In the genomic region with DNA sequence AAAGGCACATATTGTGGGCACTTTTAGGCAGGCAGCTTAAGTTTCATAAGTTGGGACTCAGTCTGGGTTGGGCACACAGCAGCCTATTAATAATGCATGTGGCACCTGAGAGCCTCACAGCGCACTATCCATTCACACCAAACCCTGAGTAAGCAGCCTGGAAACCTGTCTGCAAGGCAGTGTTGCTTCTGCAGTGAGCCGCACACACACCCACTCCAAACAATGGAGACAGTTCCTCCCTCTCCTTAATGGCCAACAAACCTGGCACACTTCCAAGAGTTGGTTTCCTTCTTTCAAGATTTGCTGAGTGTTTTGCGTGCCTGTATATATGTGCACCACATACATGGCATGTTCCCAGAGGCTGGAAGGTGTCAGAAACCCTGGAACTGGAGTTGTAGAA, we compare ENCODE assay signal across 15 mouse cellular contexts. TPM values are rescaled to one million over a fixed set of nuclear protein-coding genes. Genes with fewer than 3 reads are reported as not detected.
DNase-seq lines count a peak whose midpoint lies in the region; ATAC-seq and TF ChIP-seq lines count a peak whose summit lies in the region.
"Had no signal": no experiment of that assay in that cellular context is flagged by ENCODE, and none has a peak within 500 bp of the region (broad histone marks: within the 10 kb centered on the region; RNA-seq: fewer than 3 reads in every experiment).

No protein-coding gene starts in this region.

- 56% methylated on average over 3 of the region's 3 CpGs for WGBS in hindbrain, postnatal 0 days
- WGBS in hindbrain, embryonic 10.5 days: 93% methylated on average over 3 of the region's 3 CpGs
- 71% methylated on average over 3 of the region's 3 CpGs for WGBS in midbrain, embryonic 13.5 days
- WGBS in midbrain, embryonic 10.5 days: 87% methylated on average over 3 of the region's 3 CpGs
- WGBS in stomach, embryonic 15.5 days: 53% methylated on average over 3 of the region's 3 CpGs

- no peak for TF ChIP-seq CTCF in hindbrain, postnatal 0 days (IDR thresholded peaks at IDR 0.05; ENCODE audit: low read depth)
- TF ChIP-seq CTCF in brain, embryonic 14.5 days (IDR thresholded peaks at IDR 0.05; ENCODE audit: borderline replicate concordance, extremely low read depth, insufficient read depth, insufficient read length): no peak

- H3K9me3 ChIP-seq in hindbrain, postnatal 0 days (ENCODE audit: low read length): no peaks in the 10 kb centered on the region
- H3K9me3 ChIP-seq in hindbrain, embryonic 10.5 days: no peaks in the 10 kb centered on the region
- no peaks in the 10 kb centered on the region for H3K9me3 ChIP-seq in midbrain, embryonic 13.5 days
- no peaks in the 10 kb centered on the region; the same call in 1 of the 2 replicates for H3K9me3 ChIP-seq in midbrain, embryonic 10.5 days (replicated peaks)
- no peaks in the 10 kb centered on the region for H3K9me3 ChIP-seq in stomach, embryonic 15.5 days
- H3K9me3 ChIP-seq: heart, embryonic 13.5 days; midbrain, embryonic 12.5 days had no signal

- no peak overlapping the region for H3K27ac ChIP-seq in hindbrain, postnatal 0 days
- no peak overlapping the region for H3K27ac ChIP-seq in hindbrain, embryonic 10.5 days
- H3K27ac ChIP-seq in midbrain, embryonic 13.5 days: no peak overlapping the region
- no peak overlapping the region for H3K27ac ChIP-seq in midbrain, embryonic 10.5 days (replicated peaks)
- H3K27ac ChIP-seq in stomach, embryonic 15.5 days: no peak overlapping the region
- H3K27ac ChIP-seq: heart, embryonic 13.5 days; midbrain, embryonic 12.5 days had no signal

- H3K4me2 ChIP-seq in hindbrain, postnatal 0 days (ENCODE audit: low read depth, low read length): no peak overlapping the region
- no peak overlapping the region for H3K4me2 ChIP-seq in midbrain, embryonic 13.5 days (replicated peaks)
- no peak overlapping the region for H3K4me2 ChIP-seq in stomach, embryonic 15.5 days
- H3K4me2 ChIP-seq: heart, embryonic 13.5 days; midbrain, embryonic 12.5 days had no signal

- H3K4me1 ChIP-seq in hindbrain, postnatal 0 days (ENCODE audit: insufficient read depth, low read length): no peaks in the 10 kb centered on the region
- no peaks in the 10 kb centered on the region for H3K4me1 ChIP-seq in hindbrain, embryonic 10.5 days (replicated peaks)
- H3K4me1 ChIP-seq in midbrain, embryonic 13.5 days (replicated peaks): no peaks in the 10 kb centered on the region
- no peaks in the 10 kb centered on the region for H3K4me1 ChIP-seq in midbrain, embryonic 10.5 days
- H3K4me1 ChIP-seq in stomach, embryonic 15.5 days: no peaks in the 10 kb centered on the region
- H3K4me1 ChIP-seq: heart, embryonic 13.5 days; midbrain, embryonic 12.5 days had no signal

- H3K4me3 ChIP-seq in hindbrain, postnatal 0 days (ENCODE audit: low read length): no peak overlapping the region
- H3K4me3 ChIP-seq in hindbrain, embryonic 10.5 days: no peak overlapping the region
- no peak overlapping the region for H3K4me3 ChIP-seq in midbrain, embryonic 13.5 days (replicated peaks)
- H3K4me3 ChIP-seq in midbrain, embryonic 10.5 days: no peak overlapping the region
- H3K4me3 ChIP-seq in stomach, embryonic 15.5 days (replicated peaks): no peak overlapping the region
- H3K4me3 ChIP-seq: heart, embryonic 13.5 days; midbrain, embryonic 12.5 days had no signal

- H3K36me3 ChIP-seq in hindbrain, postnatal 0 days (ENCODE audit: insufficient read depth, low read length): no peaks in the 10 kb centered on the region; the same call in 1 of the 2 replicates
- peaks cover 22% of the 10 kb centered on the region for H3K36me3 ChIP-seq in hindbrain, embryonic 10.5 days
- H3K36me3 ChIP-seq in midbrain, embryonic 13.5 days: peaks cover 14% of the 10 kb centered on the region
- H3K36me3 ChIP-seq in midbrain, embryonic 10.5 days: peaks cover 15% of the 10 kb centered on the region
- H3K36me3 ChIP-seq in stomach, embryonic 15.5 days: no peaks in the 10 kb centered on the region

- peak; percentile 10 for DNase-seq in hindbrain, postnatal 0 days (ENCODE audit: low spot score)
- DNase-seq in hindbrain, embryonic 10.5 days (ENCODE audit: low spot score): no peak
- DNase-seq in midbrain, embryonic 10.5 days (ENCODE audit: low spot score): no peak
- peak; percentile 41 for DNase-seq in brain, embryonic 14.5 days (ENCODE audit: low read depth)
- DNase-seq in thymus, postnatal 36 days: no peak
- DNase-seq in adrenal gland, adult 8-10 months: no peak
- DNase-seq: adrenal gland, postnatal 36 days; cerebellum, adult 11-12 months; embryo, embryonic 11 days; layer of hippocampus, adult 9-11 months had no signal

- no peak overlapping the region for H3K9ac ChIP-seq in hindbrain, postnatal 0 days (replicated peaks; ENCODE audit: low read length)
- H3K9ac ChIP-seq in midbrain, embryonic 13.5 days (replicated peaks): no peak overlapping the region
- H3K9ac ChIP-seq in stomach, embryonic 15.5 days: no peak overlapping the region
- H3K9ac ChIP-seq: heart, embryonic 13.5 days; midbrain, embryonic 12.5 days had no signal

- no peak for TF ChIP-seq POLR2A in brain, embryonic 14.5 days (IDR thresholded peaks at IDR 0.05; ENCODE audit: borderline replicate concordance, extremely low read depth, insufficient read depth, insufficient read length, poor library complexity, severe bottlenecking)

- no peak for ATAC-seq in hindbrain, postnatal 0 days
- ATAC-seq in midbrain, embryonic 13.5 days: peak; percentile 53; the same call in 1 of the 2 replicates
- 0 out of 2 replicates have a peak, but pooled peaks have one; percentile 45 for ATAC-seq in stomach, embryonic 15.5 days (ENCODE audit: insufficient read depth, low FRiP score, low read depth)
- ATAC-seq: inflammation-experienced regulatory T-cells, adult 6 months had no signal

- no peaks in the 10 kb centered on the region for H3K27me3 ChIP-seq in hindbrain, postnatal 0 days (ENCODE audit: insufficient read depth, low read length)
- H3K27me3 ChIP-seq in hindbrain, embryonic 10.5 days (ENCODE audit: insufficient read depth, poor library complexity, severe bottlenecking): no peaks in the 10 kb centered on the region
- H3K27me3 ChIP-seq in midbrain, embryonic 13.5 days: no peaks in the 10 kb centered on the region
- H3K27me3 ChIP-seq in midbrain, embryonic 10.5 days (ENCODE audit: low read depth, poor library complexity, severe bottlenecking): no peaks in the 10 kb centered on the region
- H3K27me3 ChIP-seq in stomach, embryonic 15.5 days (replicated peaks): no peaks in the 10 kb centered on the region
- H3K27me3 ChIP-seq: heart, embryonic 13.5 days; midbrain, embryonic 12.5 days had no signal

RNA-seq across cellular contexts. Expression of a gene that starts 3.1 kb away (rescaled TPM):
- 84.8 and 96.6 TPM in 2 replicates for total RNA-seq in hindbrain, postnatal 0 days (2014; rRNA removed)
- 79.8 and 92.3 TPM in 2 replicates for polyA plus RNA-seq in hindbrain, postnatal 0 days (2015; fragmentation: Nextera tagmentation; extraction: Ambion mirVana)
- 104 and 131 TPM in 2 replicates for polyA plus RNA-seq in hindbrain, embryonic 10.5 days (2016; fragmentation: Nextera tagmentation; extraction: Ambion mirVana)
- polyA plus RNA-seq in midbrain, embryonic 13.5 days (2015; fragmentation: Nextera tagmentation; extraction: Ambion mirVana): 122 and 125 TPM in 2 replicates
- polyA plus RNA-seq in midbrain, embryonic 10.5 days (2016; fragmentation: Nextera tagmentation; extraction: Ambion mirVana): 102 and 129 TPM in 2 replicates
- 96.9 and 98.3 TPM in 2 replicates for polyA plus RNA-seq in brain, embryonic 14.5 days (2012; rRNA removed)
- polyA plus RNA-seq in stomach, embryonic 15.5 days (2015; fragmentation: Nextera tagmentation; extraction: Ambion mirVana): 90.5 and 95.5 TPM in 2 replicates
- 100 to 1,000 TPM in 1 of 4 experiments, 10 to 100 TPM in 3; 38.3 to 144 (median 66.5) TPM for total RNA-seq in adrenal gland, adult 8-10 months (2022)

RNA-seq across cellular contexts. Expression of a gene that starts 34.6 kb away (rescaled TPM):
- 15.5 and 28.0 TPM in 2 replicates for total RNA-seq in hindbrain, postnatal 0 days (2014; rRNA removed)
- polyA plus RNA-seq in hindbrain, postnatal 0 days (2015; fragmentation: Nextera tagmentation; extraction: Ambion mirVana): 20.9 and 22.8 TPM in 2 replicates
- polyA plus RNA-seq in hindbrain, embryonic 10.5 days (2016; fragmentation: Nextera tagmentation; extraction: Ambion mirVana): 48.9 and 57.9 TPM in 2 replicates
- 43.3 and 45.4 TPM in 2 replicates for polyA plus RNA-seq in midbrain, embryonic 13.5 days (2015; fragmentation: Nextera tagmentation; extraction: Ambion mirVana)
- polyA plus RNA-seq in midbrain, embryonic 10.5 days (2016; fragmentation: Nextera tagmentation; extraction: Ambion mirVana): 53.9 and 59.4 TPM in 2 replicates
- 21.7 and 24.5 TPM in 2 replicates for polyA plus RNA-seq in brain, embryonic 14.5 days (2012; rRNA removed)
- 19.5 and 23.2 TPM in 2 replicates for polyA plus RNA-seq in stomach, embryonic 15.5 days (2015; fragmentation: Nextera tagmentation; extraction: Ambion mirVana)
- 10 to 100 TPM in 2 of 4 experiments, 1 to 10 TPM in 2; 8.4 to 18.1 (median 11.0) TPM for total RNA-seq in adrenal gland, adult 8-10 months (2022)

Comparison
In these comparisons a context has a peak if more than half of its experiments do, and no peak if none do; other contexts are left out.
1. DNase-seq: peak in hindbrain, postnatal 0 days (single experiment) and brain, embryonic 14.5 days (single experiment); none in hindbrain, embryonic 10.5 days (single experiment), midbrain, embryonic 10.5 days (single experiment), thymus, postnatal 36 days (0 of 2) and adrenal gland, adult 8-10 months (single experiment).